Mouse (Mus musculus) spleen, adult 2 months (tissue): ENCODE results near the gene Zcwpw1. TPM values are rescaled to one million over a fixed set of nuclear protein-coding genes. Genes with fewer than 3 reads are reported as not detected.
"Not testable (repeated sequence)": the region's sequence is repeated elsewhere in the genome, so short reads cannot be mapped to it uniquely, and the experiment has no call there.

Experiments
- DNase-seq, 2 experiments: peaks; one replicate each; pipeline versions ENCODE4 v3.0.0 to v3.0.0-alpha.2; 2012 to 2021; ENCODE audit warnings: low spot score in 2 of 2, low read depth in 1 of 2
- H3K27ac ChIP-seq: fragments of 200-500 bp; 2 replicates; pipeline ENCODE4 v1.5.1; 2012; ENCODE audit warnings: low read length, inconsistent platforms; ENCODE audit not compliant: insufficient read depth
- H3K27me3 ChIP-seq: fragments of 200-500 bp; 2 replicates; pipeline ENCODE4 v1.6.1; 2012; ENCODE audit warnings: mild to moderate bottlenecking, moderate library complexity, low read length, inconsistent platforms; ENCODE audit not compliant: control insufficient read depth, insufficient read depth
- H3K36me3 ChIP-seq: fragments of 200-500 bp; 2 replicates; pipeline ENCODE4 v1.6.1; 2012; ENCODE audit warnings: mild to moderate bottlenecking, low read length, inconsistent platforms; ENCODE audit not compliant: control insufficient read depth, insufficient read depth
- H3K4me1 ChIP-seq: fragments of 200-500 bp; 2 replicates; pipeline ENCODE4 v1.6.1; 2011; ENCODE audit warnings: inconsistent platforms; ENCODE audit not compliant: control insufficient read depth, insufficient read depth, insufficient read length
- H3K4me3 ChIP-seq: fragments of 200-500 bp; 2 replicates; pipeline ENCODE4 v1.5.1; 2011; ENCODE audit warnings: mild to moderate bottlenecking, inconsistent platforms; ENCODE audit not compliant: insufficient read depth, insufficient read length; ENCODE audit errors: extremely low read depth
- CTCF ChIP-seq: fragments of 200-500 bp; IDR thresholded peaks from 2 replicates; pipeline ENCODE4 v1.5.1; 2011; ENCODE audit warnings: mild to moderate bottlenecking, inconsistent platforms; ENCODE audit not compliant: insufficient read depth, insufficient read length, insufficient replicate concordance; ENCODE audit errors: extremely low read depth
- POLR2A ChIP-seq: fragments of 200-500 bp; IDR thresholded peaks from 2 replicates; pipeline ENCODE4 v1.6.1; 2011; ENCODE audit warnings: low read depth, low read length, inconsistent platforms
- WGBS: fragments of 180-500 bp; shearing (Covaris S2); methylation state at CpG from one replicate; pipeline ENCODE4 v1.1.7; 2018; 5-methylcytosine and 5-hydroxymethylcytosine counted together
- polyA plus RNA-seq: library from polyadenylated mRNA; depleted of rRNA; stranded (reverse); fragments of >200 nt; gene quantifications from 2 replicates; pipeline ENCODE4 v1.2.3, GENCODE M21; 2012

The Zcwpw1 gene
- polyA plus RNA-seq, 1 experiment: 1.6 TPM

GRCm38 (mm10) chr5:137831106-137831505, 43.5 kb downstream of the Zcwpw1 start:
- Histone ChIP-seq H3K4me1 (no peaks in the 10 kb centered on the region), H3K27ac (no peak overlapping the region), H3K4me3 (no peak overlapping the region), H3K27me3 (no peaks in the 10 kb centered on the region), H3K36me3 (no peaks in the 10 kb centered on the region)
- TF ChIP-seq POLR2A: no peak
- no peak for TF ChIP-seq CTCF
- WGBS: 45% methylated on average over 4 of the region's 4 CpGs
- DNase-seq: no peak

- Histone ChIP-seq H3K36me3 (no peaks in the 10 kb centered on the region), H3K4me1 (no peaks in the 10 kb centered on the region), H3K27ac (no peak overlapping the region), H3K27me3 (no peaks in the 10 kb centered on the region), H3K4me3 (no peak overlapping the region)
- TF ChIP-seq POLR2A (no peak), CTCF (no peak)
- WGBS: 70% methylated on average over 6 of the region's 6 CpGs
- no peak for DNase-seq
Measured at GRCm38 (mm10) chr5:137831506-137831905, 43.9 kb downstream of the Zcwpw1 start.

- WGBS: 58% methylated on average over 4 of the region's 4 CpGs
Measured at GRCm38 (mm10) chr5:137833500-137833899, 45.9 kb downstream of the Zcwpw1 start.

GRCm38 (mm10) chr5:137835966-137836520, 48.4 kb downstream of the Zcwpw1 start, which contains the start of gene Pilra:
Pilra (minus strand) TSS chr5:137836281.
- not testable (repeated sequence) for H3K27me3 ChIP-seq, DNase-seq, H3K27ac ChIP-seq, H3K36me3 ChIP-seq, H3K4me1 ChIP-seq
- WGBS: 53% methylated on average over 2 of the region's 2 CpGs
- 0 out of 2 replicates have a peak within 1 kb of the TSS, but pooled peaks have one; percentile 4 for H3K4me3 ChIP-seq

More at GRCm38 (mm10) chr5:137833500-137833899, 45.9 kb downstream of the Zcwpw1 start:
- DNase-seq: no peak
- TF ChIP-seq POLR2A: no peak
- TF ChIP-seq CTCF: no peak
- Histone ChIP-seq H3K4me3 (no peak overlapping the region), H3K27me3 (no peaks in the 10 kb centered on the region), H3K27ac (no peak overlapping the region), H3K4me1 (no peaks in the 10 kb centered on the region), H3K36me3 (no peaks in the 10 kb centered on the region)

- H3K4me1 ChIP-seq: no peaks in the 10 kb centered on the region
- no peak for DNase-seq
- no peak overlapping the region for H3K27ac ChIP-seq
- no peak for TF ChIP-seq CTCF
- TF ChIP-seq POLR2A: no peak
- H3K36me3 ChIP-seq: no peaks in the 10 kb centered on the region
- no peak overlapping the region for H3K4me3 ChIP-seq
- H3K27me3 ChIP-seq: no peaks in the 10 kb centered on the region
Measured at GRCm38 (mm10) chr5:137836611-137837010, 49.0 kb downstream of the Zcwpw1 start.

GRCm38 (mm10) chr5:137837110-137837509, 49.5 kb downstream of the Zcwpw1 start:
- H3K27me3 ChIP-seq, H3K27ac ChIP-seq, H3K36me3 ChIP-seq, H3K4me1 ChIP-seq, H3K4me3 ChIP-seq, DNase-seq: not testable (repeated sequence)

- not testable (repeated sequence) for H3K4me1 ChIP-seq, H3K4me3 ChIP-seq, H3K36me3 ChIP-seq, H3K27me3 ChIP-seq, DNase-seq, H3K27ac ChIP-seq
- 89% methylated on average over 1 of the region's 1 CpGs for whole genome bisulfite sequencing
Measured at GRCm38 (mm10) chr5:137850313-137850712, 62.7 kb downstream of the Zcwpw1 start.

GRCm38 (mm10) chr5:137854907-137855306, 67.3 kb downstream of the Zcwpw1 start:
- H3K27me3 ChIP-seq, DNase-seq, H3K36me3 ChIP-seq, H3K27ac ChIP-seq, H3K4me3 ChIP-seq, H3K4me1 ChIP-seq: not testable (repeated sequence)
- WGBS: 91% methylated on average over 3 of the region's 3 CpGs

GRCm38 (mm10) chr5:137856870-137857269, 69.3 kb downstream of the Zcwpw1 start:
- H3K4me1 ChIP-seq, H3K36me3 ChIP-seq, H3K27me3 ChIP-seq, H3K27ac ChIP-seq, H3K4me3 ChIP-seq: not testable (repeated sequence)
- 4% methylated on average over 5 of the region's 5 CpGs for WGBS
- peak in 1 of 2 experiments; percentile 18 for DNase-seq

GRCm38 (mm10) chr5:137857960-137858710, 70.5 kb downstream of the Zcwpw1 start, which contains the start of gene Pilrb1:
Pilrb1 (minus strand) TSS chr5:137858106.
- peak within 1 kb of the TSS; percentile 14; the same call in 1 of the 2 replicates for H3K4me3 ChIP-seq
- DNase-seq, H3K27me3 ChIP-seq, H3K36me3 ChIP-seq, H3K4me1 ChIP-seq, H3K27ac ChIP-seq: not testable (repeated sequence)
- WGBS: 53% methylated on average over 2 of the region's 2 CpGs
